Mouse (Mus musculus) CH12.LX (cell line): ENCODE data around the gene Astn2.

Experiments used
- CTCF ChIP-seq, 2 experiments: IDR thresholded peaks in 1 of 2; conservative IDR thresholded peaks in 1 of 2; 2 replicates each; pipeline ENCODE4 v1.5.1; 2011 to 2012; ENCODE audit warnings: low read depth in 2 of 2, low read length in 2 of 2, improper control_type of control experiment in 1 of 2, inconsistent platforms in 1 of 2, mild to moderate bottlenecking in 1 of 2, moderate library complexity in 1 of 2
- EP300 ChIP-seq: IDR thresholded peaks from 2 replicates; pipeline ENCODE4 v1.6.1; 2011; ENCODE audit warnings: low read length, improper control_type of control experiment
- GABPA ChIP-seq: IDR thresholded peaks from 2 replicates; pipeline ENCODE4 v1.6.1; 2012; ENCODE audit warnings: low read depth, low read length, improper control_type of control experiment, inconsistent platforms; ENCODE audit not compliant: insufficient replicate concordance
- JUN ChIP-seq: IDR thresholded peaks from 2 replicates; pipeline ENCODE4 v1.6.1; 2011; ENCODE audit warnings: low read depth, mild to moderate bottlenecking, low read length, improper control_type of control experiment, moderate library complexity; ENCODE audit not compliant: insufficient read depth
- JUND ChIP-seq: conservative IDR thresholded peaks from 2 replicates; pipeline ENCODE4 v1.6.1; 2011; ENCODE audit warnings: low read depth, low read length, improper control_type of control experiment
- KAT2A ChIP-seq: IDR thresholded peaks from 2 replicates; pipeline ENCODE4 v1.6.1; 2012; ENCODE audit warnings: low read length, improper control_type of control experiment, inconsistent platforms; ENCODE audit not compliant: insufficient replicate concordance
- MAFK ChIP-seq: IDR thresholded peaks from 2 replicates; pipeline ENCODE4 v1.6.1; 2011; ENCODE audit warnings: low read length, improper control_type of control experiment; ENCODE audit not compliant: insufficient replicate concordance
- MXI1 ChIP-seq: IDR thresholded peaks from 2 replicates; pipeline ENCODE4 v1.6.1; 2011; ENCODE audit warnings: mild to moderate bottlenecking, low read depth, low read length, improper control_type of control experiment
- NRF1 ChIP-seq: IDR thresholded peaks from 2 replicates; pipeline ENCODE4 v1.6.1; 2014; ENCODE audit warnings: low read depth, mild to moderate bottlenecking, inconsistent platforms, low read length, improper control_type of control experiment, moderate library complexity
- POLR2A ChIP-seq: IDR thresholded peaks from 2 replicates; pipeline ENCODE4 v1.6.1; 2011; ENCODE audit warnings: low read depth, mild to moderate bottlenecking, improper control_type of control experiment, low read length
- TBP ChIP-seq: conservative IDR thresholded peaks from 2 replicates; pipeline ENCODE4 v1.6.1; 2011; ENCODE audit warnings: low read depth, low read length, improper control_type of control experiment
- UBTF ChIP-seq: IDR thresholded peaks from 2 replicates; pipeline ENCODE4 v1.6.1; 2012; ENCODE audit warnings: low read depth, mild to moderate bottlenecking, inconsistent platforms, low read length, improper control_type of control experiment, moderate library complexity

DNA sequence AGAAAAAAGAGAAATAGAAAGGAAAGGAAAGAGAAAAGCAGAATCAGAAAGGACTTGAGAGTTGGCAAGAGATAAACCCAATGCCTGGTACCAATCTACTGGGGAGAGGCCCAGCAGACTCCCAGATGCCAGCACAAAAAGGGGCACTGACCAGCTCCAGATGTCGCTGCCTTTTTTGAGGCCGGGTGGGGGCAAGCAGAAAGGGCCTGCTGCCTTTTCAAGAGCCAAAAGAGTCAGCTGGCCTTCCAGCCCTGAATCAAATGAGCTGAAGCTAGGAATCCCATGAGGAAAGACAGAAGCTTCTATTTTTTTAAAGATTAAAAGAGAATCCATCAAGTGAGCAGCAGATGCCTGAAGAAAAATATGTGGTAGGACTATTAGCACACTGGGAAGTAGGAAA lies 873.5 kb downstream of the Astn2 start:
- TF ChIP-seq GABPA (no peak), JUND (no peak), MAFK (no peak), NRF1 (no peak), MXI1 (no peak), UBTF (no peak), JUN (no peak), CTCF (conservative IDR thresholded peaks at IDR 0.05 in 1 of 2, IDR thresholded peaks at IDR 0.05 in 1 of 2; ENCODE audit: low read depth in 2 of 2, low read length in 2 of 2) (no peak), POLR2A (no peak), TBP (no peak), KAT2A (no peak), EP300 (no peak)
